Mouse (Mus musculus): ENCODE results near the gene Rad9a. TPM values are rescaled to one million over a fixed set of nuclear protein-coding genes. Genes with fewer than 3 reads are reported as not detected.

Gene Rad9a
- total RNA-seq, 4 experiments from 2014 or later: 5.3 to 6.2 (median 5.6) TPM

DNA sequence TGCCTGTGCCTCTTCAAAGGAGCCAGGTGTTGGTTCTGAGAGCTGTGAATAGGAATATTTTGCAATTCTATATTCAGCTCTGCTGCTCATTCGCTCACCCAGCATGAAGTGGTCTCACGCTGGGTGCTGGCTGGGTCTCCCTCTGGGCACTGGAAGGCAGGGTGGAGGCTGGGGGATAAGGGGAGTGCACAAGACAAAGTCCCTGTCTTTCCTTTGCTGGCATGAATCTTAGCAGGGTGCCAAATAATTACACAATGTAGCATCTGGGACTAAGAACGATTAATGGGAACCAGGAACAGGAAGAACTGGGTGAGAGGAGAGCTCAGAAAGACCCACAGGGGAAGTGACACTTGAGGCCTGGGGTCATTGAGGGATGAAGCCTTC is 54.4 kb downstream of the Rad9a start:
- DNase-seq (ENCODE audit: low spot score): no peak

GRCm38 (mm10) chr19:4146366-4147021 is 55.0 kb downstream of the Rad9a start:
- no peak for DNase-seq (ENCODE audit: low spot score)

- DNase-seq (ENCODE audit: low spot score): no peak
Observed at GRCm38 (mm10) chr19:4145936-4146335, 55.5 kb downstream of the Rad9a start.

Small RNA genes within 50 kb of the gene (microRNA-seq; reads per million reads assigned to microRNA genes)
- not detected for gene Gm26115

Other genes starting within 250 kb of the Rad9a start
- 1 to 10 TPM in 1 of 4 experiments, under 1 TPM in 3; 0.35 to 1.2 (median 0.55) TPM for gene Aldh3b3, start 243.0 kb downstream of the Rad9a start, total RNA-seq (2022)
- gene Aldh3b2, start 229.3 kb downstream of the Rad9a start, total RNA-seq (2022): under 1 TPM in 2 of 4 experiments, not detected in 2; 0.19 to 0.23 TPM
- 10 to 100 TPM; 24.2 to 32.4 (median 28.4) TPM for gene Acy3, start 215.1 kb downstream of the Rad9a start, total RNA-seq (2022)
- gene Tbx10, start 208.9 kb downstream of the Rad9a start, total RNA-seq (2022): not detected
- gene Nudt8, start 201.1 kb downstream of the Rad9a start, total RNA-seq (2022): 100 to 1,000 TPM; 134 to 165 (median 153) TPM
- gene Gm49405, start 201.0 kb downstream of the Rad9a start, total RNA-seq (2022): 1 to 10 TPM in 1 of 4 experiments, under 1 TPM in 3; 0.69 to 1.6 (median 0.81) TPM
- 100 to 1,000 TPM; 255 to 281 (median 261) TPM for gene Doc2g, start 198.3 kb downstream of the Rad9a start, total RNA-seq (2022)
- 1,000 to 10,000 TPM; 1,087 to 1,207 (median 1,176) TPM for gene Ndufv1, start 188.9 kb downstream of the Rad9a start, total RNA-seq (2022)
- gene Gstp1, start 163.7 kb downstream of the Rad9a start, total RNA-seq (2022): 100 to 1,000 TPM; 355 to 468 (median 390) TPM
- 100 to 1,000 TPM; 131 to 147 (median 142) TPM for gene Gstp2, start 155.6 kb downstream of the Rad9a start, total RNA-seq (2022)
- not detected for gene Gstp3, start 142.1 kb downstream of the Rad9a start, total RNA-seq (2022)
- gene Cabp2, start 120.1 kb downstream of the Rad9a start, total RNA-seq (2022): not detected
- 10 to 100 TPM; 33.6 to 43.4 (median 39.5) TPM for gene Cdk2ap2, start 104.5 kb downstream of the Rad9a start, total RNA-seq (2022)
- 10 to 100 TPM; 17.0 to 22.1 (median 18.3) TPM for gene Pitpnm1, start 101.7 kb downstream of the Rad9a start, total RNA-seq (2022)
- 10 to 100 TPM; 65.9 to 79.6 (median 70.7) TPM for gene Aip, start 75.8 kb downstream of the Rad9a start, total RNA-seq (2022)
- not detected for gene Gpr152, start 61.9 kb downstream of the Rad9a start, total RNA-seq (2022)
- gene Cabp4, start 57.6 kb downstream of the Rad9a start, total RNA-seq (2022): not detected
- 10 to 100 TPM; 34.9 to 55.9 (median 42.8) TPM for gene Coro1b, start 53.0 kb downstream of the Rad9a start, total RNA-seq (2022)
- 1 to 10 TPM in 3 of 4 experiments, under 1 TPM in 1; 0.73 to 2.4 (median 1.3) TPM for gene Ptprcap, start 48.1 kb downstream of the Rad9a start, total RNA-seq (2022)
- 10 to 100 TPM; 15.6 to 17.9 (median 17.0) TPM for gene Rps6kb2, start 38.3 kb downstream of the Rad9a start, total RNA-seq (2022)
- gene Carns1, start 26.2 kb downstream of the Rad9a start, total RNA-seq (2022): 10 to 100 TPM; 28.3 to 37.5 (median 30.5) TPM
- gene Tbc1d10c, start 10.4 kb downstream of the Rad9a start, total RNA-seq (2022): 10 to 100 TPM in 2 of 4 experiments, 1 to 10 TPM in 2; 8.6 to 19.6 (median 12.4) TPM
- gene Ppp1ca, start 9.6 kb downstream of the Rad9a start, total RNA-seq (2022): 100 to 1,000 TPM; 261 to 310 (median 281) TPM
- 1 to 10 TPM in 2 of 4 experiments, under 1 TPM in 2; 0.57 to 1.6 (median 1.0) TPM for gene Clcf1, start 12.6 kb upstream of the Rad9a start, total RNA-seq (2022)
- under 1 TPM in 1 of 4 experiments, not detected in 3; 0.87 TPM for gene AC109138.7, start 12.7 kb upstream of the Rad9a start, total RNA-seq (2022)
- 10 to 100 TPM; 11.9 to 17.5 (median 14.3) TPM for gene Pold4, start 30.2 kb upstream of the Rad9a start, total RNA-seq (2022)
- gene Ssh3, start 67.5 kb upstream of the Rad9a start, total RNA-seq (2022): 10 to 100 TPM in 2 of 4 experiments, 1 to 10 TPM in 2; 6.1 to 11.4 (median 8.1) TPM
- gene Ankrd13d, start 81.5 kb upstream of the Rad9a start, total RNA-seq (2022): 1 to 10 TPM in 1 of 4 experiments, under 1 TPM in 3; 0.59 to 2.1 (median 0.80) TPM
- 10 to 100 TPM; 48.7 to 55.9 (median 50.7) TPM for gene Grk2, start 104.6 kb upstream of the Rad9a start, total RNA-seq (2022)
- gene Kdm2a, start 196.6 kb upstream of the Rad9a start, total RNA-seq (2022): 10 to 100 TPM; 36.9 to 47.7 (median 38.9) TPM
- 1 to 10 TPM; 5.1 to 6.7 (median 5.8) TPM for gene Rhod, start 237.8 kb upstream of the Rad9a start, total RNA-seq (2022)

Data from heart, adult 8-10 months (tissue).